Mouse (Mus musculus): Measurements from ENCODE around the gene Ipo13. TPM values are rescaled to one million over a fixed set of nuclear protein-coding genes. Genes with fewer than 3 reads are reported as not detected.
A peak's percentile ranks its signal among the peaks of the same experiment; 100 is the strongest.

Gene Ipo13
- polyA plus RNA-seq, 1 experiment from 2014 or later = 67.3 TPM

DNA sequence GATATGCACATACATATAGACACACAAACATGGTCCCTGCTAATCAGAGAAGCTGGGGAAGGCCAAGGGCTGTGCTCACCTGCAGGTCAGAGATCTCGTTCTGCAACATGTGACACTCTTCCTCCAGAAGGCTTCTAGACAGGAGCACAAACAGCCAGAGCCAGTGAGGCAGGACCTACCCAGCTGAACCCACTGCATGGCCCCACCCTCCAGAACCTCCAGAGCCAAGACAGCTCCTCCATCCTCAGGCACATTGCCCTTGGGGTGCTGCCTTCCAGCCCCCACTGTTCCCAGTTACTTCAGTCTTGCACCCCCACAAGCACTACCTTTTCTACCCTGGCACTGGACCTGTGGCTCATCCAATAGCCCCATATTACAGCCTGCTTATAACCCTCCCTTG, 44.4 kb downstream of the Ipo13 start:
- no peak for DNase-seq (ENCODE audit: extremely low spot score, low spot score)
- Histone ChIP-seq H3K4me1 (peaks cover 58% of the 10 kb centered on the region), H3K27me3 (ENCODE audit: poor library complexity, severe bottlenecking) (peaks cover 21% of the 10 kb centered on the region), H3K27ac (no peak overlapping the region), H3K9me3 (no peaks in the 10 kb centered on the region), H3K36me3 (replicated peaks) (peaks cover 29% of the 10 kb centered on the region), H3K4me3 (no peak overlapping the region)
- 76% methylated on average over 1 of the region's 1 CpGs for WGBS

DNA sequence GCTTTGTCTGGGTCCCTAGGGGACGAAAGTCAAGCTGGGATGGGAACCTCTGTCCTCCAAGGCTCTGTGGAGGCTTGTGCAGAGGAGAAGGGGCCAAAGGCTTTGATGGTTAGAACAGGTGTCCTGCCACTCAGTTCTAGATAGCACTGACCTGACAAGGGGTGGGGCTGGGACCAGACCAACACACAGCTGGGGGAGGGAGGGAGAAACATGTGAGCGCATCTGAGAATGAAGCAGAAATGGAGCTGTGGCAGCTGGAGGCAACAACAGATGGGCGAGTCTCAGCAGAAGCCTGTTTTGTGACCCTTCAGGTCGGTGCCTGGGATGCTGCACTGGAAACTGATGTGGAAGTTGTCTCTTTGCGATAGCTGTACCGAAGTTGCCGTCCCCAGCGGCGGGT, 45.5 kb downstream of the Ipo13 start:
- Histone ChIP-seq H3K4me1 (peaks cover 58% of the 10 kb centered on the region), H3K4me3 (no peak overlapping the region), H3K27ac (no peak overlapping the region), H3K36me3 (replicated peaks) (peaks cover 22% of the 10 kb centered on the region), H3K27me3 (ENCODE audit: poor library complexity, severe bottlenecking) (peaks cover 21% of the 10 kb centered on the region), H3K9me3 (no peaks in the 10 kb centered on the region)
- no peak for DNase-seq (ENCODE audit: extremely low spot score, low spot score)
- WGBS = 79% methylated on average over 9 of the region's 9 CpGs

DNA sequence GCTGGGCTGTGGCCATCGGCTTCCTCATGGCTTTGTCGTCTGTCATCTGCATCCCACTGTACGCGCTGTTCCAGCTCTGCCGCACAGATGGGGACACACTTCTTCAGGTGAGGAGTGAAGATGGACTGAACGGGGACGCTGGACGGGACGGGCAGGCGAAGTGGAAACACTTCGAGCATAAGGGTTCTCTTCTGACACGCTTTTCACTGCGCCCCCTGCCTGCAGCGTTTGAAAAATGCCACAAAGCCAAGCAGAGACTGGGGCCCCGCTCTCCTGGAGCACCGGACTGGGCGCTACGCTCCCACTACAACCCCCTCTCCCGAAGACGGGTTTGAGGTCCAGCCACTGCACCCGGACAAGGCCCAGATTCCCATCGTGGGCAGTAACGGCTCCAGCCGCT, 47.0 kb downstream of the Ipo13 start:
- Histone ChIP-seq H3K27ac (peak overlapping the region; percentile 37; the same call in 1 of the 2 replicates), H3K4me3 (peak overlapping the region; percentile 18; the same call in 1 of the 2 replicates), H3K9me3 (no peaks in the 10 kb centered on the region), H3K27me3 (ENCODE audit: poor library complexity, severe bottlenecking) (peaks cover 21% of the 10 kb centered on the region), H3K36me3 (replicated peaks) (peaks cover 7% of the 10 kb centered on the region; the same call in 1 of the 2 replicates), H3K4me1 (peaks cover 57% of the 10 kb centered on the region)
- 18% methylated on average over 24 of the region's 24 CpGs for WGBS
- DNase-seq (ENCODE audit: extremely low spot score, low spot score) = peak; percentile 62

DNA sequence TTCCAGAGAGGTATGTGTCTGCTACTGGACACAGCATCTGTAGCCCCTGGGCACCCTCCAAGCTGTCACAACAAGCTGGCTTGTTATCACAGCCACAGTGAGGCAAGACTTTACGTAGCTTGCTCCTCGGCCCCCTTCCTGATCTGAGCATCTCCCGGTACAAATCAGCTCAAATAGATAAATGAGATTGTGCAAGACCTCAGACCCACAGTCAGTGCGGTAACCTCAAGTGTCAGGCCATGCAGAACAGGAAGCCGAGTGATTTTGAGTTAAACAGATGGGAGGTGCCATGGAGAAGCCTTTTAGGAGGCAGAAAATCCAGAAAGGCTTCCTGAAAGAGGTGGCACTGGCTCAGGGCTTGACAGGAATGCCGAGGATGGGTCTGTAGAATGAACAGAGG, 47.8 kb downstream of the Ipo13 start:
- Histone ChIP-seq H3K27ac (no peak overlapping the region), H3K4me1 (peaks cover 50% of the 10 kb centered on the region), H3K9me3 (no peaks in the 10 kb centered on the region), H3K36me3 (replicated peaks) (peaks cover 7% of the 10 kb centered on the region; the same call in 1 of the 2 replicates), H3K27me3 (ENCODE audit: poor library complexity, severe bottlenecking) (peaks cover 21% of the 10 kb centered on the region), H3K4me3 (no peak overlapping the region)
- DNase-seq (ENCODE audit: extremely low spot score, low spot score) = no peak
- 82% methylated on average over 6 of the region's 6 CpGs for WGBS

GRCm38 (mm10) chr4:117866083-117866482, 48.7 kb downstream of the Ipo13 start:
- Histone ChIP-seq H3K9me3 (no peaks in the 10 kb centered on the region), H3K4me1 (peaks cover 41% of the 10 kb centered on the region), H3K27ac (no peak overlapping the region), H3K27me3 (ENCODE audit: poor library complexity, severe bottlenecking) (peaks cover 21% of the 10 kb centered on the region), H3K4me3 (no peak overlapping the region), H3K36me3 (replicated peaks) (peaks cover 7% of the 10 kb centered on the region; the same call in 1 of the 2 replicates)
- DNase-seq (ENCODE audit: extremely low spot score, low spot score) = no peak
- WGBS = 69% methylated on average over 9 of the region's 9 CpGs

- DNase-seq (ENCODE audit: extremely low spot score, low spot score) = no peak
- peaks cover 22% of the 10 kb centered on the region for H3K4me1 ChIP-seq
- 39% methylated on average over 4 of the region's 4 CpGs for WGBS
- H3K9me3 ChIP-seq = no peaks in the 10 kb centered on the region
- H3K27ac ChIP-seq = no peak overlapping the region
- H3K36me3 ChIP-seq (replicated peaks) = peaks cover 4% of the 10 kb centered on the region
- H3K4me3 ChIP-seq = no peak overlapping the region
- H3K27me3 ChIP-seq (ENCODE audit: poor library complexity, severe bottlenecking) = peaks cover 10% of the 10 kb centered on the region
Measured at GRCm38 (mm10) chr4:117862823-117863222, 52.0 kb downstream of the Ipo13 start.

- Histone ChIP-seq H3K4me3 (no peak overlapping the region), H3K9me3 (no peaks in the 10 kb centered on the region), H3K4me1 (peaks cover 14% of the 10 kb centered on the region; the same call in 1 of the 2 replicates), H3K27me3 (ENCODE audit: poor library complexity, severe bottlenecking) (no peaks in the 10 kb centered on the region), H3K36me3 (replicated peaks) (peaks cover 13% of the 10 kb centered on the region), H3K27ac (no peak overlapping the region)
- no peak for DNase-seq (ENCODE audit: extremely low spot score, low spot score)
- WGBS = 91% methylated on average over 9 of the region's 9 CpGs
Measured at GRCm38 (mm10) chr4:117860570-117860969, 54.2 kb downstream of the Ipo13 start.

GRCm38 (mm10) chr4:117858794-117859193, 56.0 kb downstream of the Ipo13 start:
- no peak overlapping the region for H3K27ac ChIP-seq
- DNase-seq (ENCODE audit: extremely low spot score, low spot score) = no peak
- 76% methylated on average over 3 of the region's 3 CpGs for WGBS

DNA sequence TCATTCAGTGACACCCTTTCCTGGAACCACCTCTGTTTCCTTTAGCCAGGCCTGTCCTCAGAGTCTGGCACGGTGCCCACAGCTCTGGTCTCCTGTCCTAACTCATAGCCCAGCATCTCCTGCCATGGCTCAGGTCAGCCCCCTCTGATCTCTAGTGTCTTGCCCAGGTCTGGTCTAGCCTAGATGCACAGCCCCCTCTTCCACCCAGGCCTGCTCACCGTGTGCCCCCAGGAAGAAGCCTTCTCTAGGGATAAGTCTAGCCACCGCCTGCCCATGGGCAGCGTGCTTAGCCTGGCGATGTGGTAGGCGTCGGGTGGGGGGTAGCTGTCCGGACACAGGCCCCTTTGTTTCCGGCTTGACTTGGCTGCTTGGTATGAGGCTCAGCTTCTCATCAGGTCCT, 59.7 kb downstream of the Ipo13 start:
- peaks cover 21% of the 10 kb centered on the region for H3K4me1 ChIP-seq
- peaks cover 9% of the 10 kb centered on the region for H3K36me3 ChIP-seq (replicated peaks)
- DNase-seq (ENCODE audit: extremely low spot score, low spot score) = no peak
- H3K27me3 ChIP-seq (ENCODE audit: poor library complexity, severe bottlenecking) = no peaks in the 10 kb centered on the region
- H3K4me3 ChIP-seq = no peak overlapping the region
- peak overlapping the region; percentile 36; the same call in 1 of the 2 replicates for H3K27ac ChIP-seq
- WGBS = 65% methylated on average over 9 of the region's 9 CpGs
- H3K9me3 ChIP-seq = no peaks in the 10 kb centered on the region

More at GRCm38 (mm10) chr4:117858794-117859193, 56.0 kb downstream of the Ipo13 start:
- Histone ChIP-seq H3K4me3 (no peak overlapping the region), H3K36me3 (replicated peaks) (peaks cover 9% of the 10 kb centered on the region), H3K27me3 (ENCODE audit: poor library complexity, severe bottlenecking) (no peaks in the 10 kb centered on the region), H3K4me1 (peaks cover 19% of the 10 kb centered on the region; the same call in 1 of the 2 replicates), H3K9me3 (no peaks in the 10 kb centered on the region)

- Histone ChIP-seq H3K36me3 (replicated peaks) (peaks cover 7% of the 10 kb centered on the region), H3K27me3 (ENCODE audit: poor library complexity, severe bottlenecking) (no peaks in the 10 kb centered on the region), H3K4me3 (no peak overlapping the region), H3K4me1 (peaks cover 37% of the 10 kb centered on the region), H3K9me3 (no peaks in the 10 kb centered on the region), H3K27ac (no peak overlapping the region)
- 92% methylated on average over 10 of the region's 10 CpGs for WGBS
- DNase-seq (ENCODE audit: extremely low spot score, low spot score) = no peak
Measured at GRCm38 (mm10) chr4:117852152-117852868, 62.5 kb downstream of the Ipo13 start.

GRCm38 (mm10) chr4:117850871-117851270, 63.9 kb downstream of the Ipo13 start:
- Histone ChIP-seq H3K4me1 (peaks cover 42% of the 10 kb centered on the region), H3K9me3 (no peaks in the 10 kb centered on the region), H3K4me3 (no peak overlapping the region), H3K36me3 (replicated peaks) (peaks cover 4% of the 10 kb centered on the region; the same call in 1 of the 2 replicates), H3K27ac (no peak overlapping the region), H3K27me3 (ENCODE audit: poor library complexity, severe bottlenecking) (no peaks in the 10 kb centered on the region)
- 76% methylated on average over 7 of the region's 7 CpGs for WGBS
- DNase-seq (ENCODE audit: extremely low spot score, low spot score) = no peak

- DNase-seq (ENCODE audit: extremely low spot score, low spot score) = no peak
- Histone ChIP-seq H3K4me3 (no peak overlapping the region), H3K27ac (peak overlapping the region; percentile 71; the same call in 1 of the 2 replicates), H3K36me3 (replicated peaks) (peaks cover 9% of the 10 kb centered on the region; the same call in 1 of the 2 replicates), H3K27me3 (ENCODE audit: poor library complexity, severe bottlenecking) (no peaks in the 10 kb centered on the region), H3K9me3 (no peaks in the 10 kb centered on the region), H3K4me1 (peaks cover 35% of the 10 kb centered on the region)
- 84% methylated on average over 7 of the region's 7 CpGs for WGBS
Measured at GRCm38 (mm10) chr4:117850176-117850575, 64.6 kb downstream of the Ipo13 start.

GRCm38 (mm10) chr4:117849506-117849905, 65.3 kb downstream of the Ipo13 start:
- peaks cover 34% of the 10 kb centered on the region for H3K4me1 ChIP-seq
- 19% methylated on average over 5 of the region's 5 CpGs for WGBS
- DNase-seq (ENCODE audit: extremely low spot score, low spot score) = no peak
- peak overlapping the region; percentile 71 for H3K27ac ChIP-seq
- H3K36me3 ChIP-seq (replicated peaks) = peaks cover 9% of the 10 kb centered on the region; the same call in 1 of the 2 replicates
- no peaks in the 10 kb centered on the region for H3K27me3 ChIP-seq (ENCODE audit: poor library complexity, severe bottlenecking)
- peak overlapping the region; percentile 16; the same call in 1 of the 2 replicates for H3K4me3 ChIP-seq
- no peaks in the 10 kb centered on the region for H3K9me3 ChIP-seq

All from forebrain, embryonic 10.5 days (tissue).